Mouse (Mus musculus) MEL (cell line): ENCODE measurements around the gene Unc79.

ENCODE experiments used
- CHD2 ChIP-seq: IDR thresholded peaks from 2 replicates; pipeline ENCODE4 v1.6.1; 2011; ENCODE audit warnings: low read length, improper control_type of control experiment
- CTCF ChIP-seq, 3 experiments: IDR thresholded peaks in 2 of 3; conservative IDR thresholded peaks in 1 of 3; 2 replicates each; pipeline ENCODE4 v1.5.1; 2011 to 2012; ENCODE audit warnings: low read length in 3 of 3, low read depth in 2 of 3, mild to moderate bottlenecking in 2 of 3, improper control_type of control experiment in 1 of 3, inconsistent platforms in 1 of 3, mixed read lengths in 1 of 3, moderate library complexity in 1 of 3; ENCODE audit not compliant: control insufficient read depth in 1 of 3, insufficient read depth in 1 of 3, poor library complexity in 1 of 3, severe bottlenecking in 1 of 3
- E2F4 ChIP-seq: IDR thresholded peaks from 2 replicates; pipeline ENCODE4 v1.6.1; 2011; ENCODE audit warnings: low read depth, low read length, improper control_type of control experiment, borderline replicate concordance
- EP300 ChIP-seq, 2 experiments: IDR thresholded peaks; 2 replicates each; pipeline ENCODE4 v1.6.1; 2011; ENCODE audit warnings: improper control_type of control experiment in 2 of 2, low read length in 2 of 2, low read depth in 1 of 2, mild to moderate bottlenecking in 1 of 2
- KAT2A ChIP-seq: conservative IDR thresholded peaks from 2 replicates; pipeline ENCODE4 v1.6.1; 2012; ENCODE audit warnings: low read depth, low read length, improper control_type of control experiment, inconsistent platforms
- MAX ChIP-seq: IDR thresholded peaks from 2 replicates; pipeline ENCODE4 v1.6.1; 2011; ENCODE audit warnings: low read length, improper control_type of control experiment
- NELFE ChIP-seq: IDR thresholded peaks from 2 replicates; pipeline ENCODE4 v1.6.1; 2011; ENCODE audit warnings: low read depth, low read length, improper control_type of control experiment
- POLR2A ChIP-seq, 2 experiments: IDR thresholded peaks; 2 replicates each; pipeline ENCODE4 v1.6.1; 2011 to 2012; ENCODE audit warnings: low read length in 2 of 2, mild to moderate bottlenecking in 2 of 2, control low read depth in 1 of 2, improper control_type of control experiment in 1 of 2, low read depth in 1 of 2, moderate library complexity in 1 of 2; ENCODE audit not compliant: control insufficient read depth in 1 of 2, insufficient read depth in 1 of 2, poor library complexity in 1 of 2
- POLR2AphosphoS2 ChIP-seq: IDR thresholded peaks from 2 replicates; pipeline ENCODE4 v1.6.1; 2011; ENCODE audit warnings: low read length, improper control_type of control experiment
- USF1 ChIP-seq: IDR thresholded peaks from 2 replicates; pipeline ENCODE4 v1.6.1; 2014; ENCODE audit warnings: low read depth, mild to moderate bottlenecking, inconsistent platforms, low read length, improper control_type of control experiment, moderate library complexity
- USF2 ChIP-seq, 2 experiments: IDR thresholded peaks; 2 replicates each; pipeline ENCODE4 v1.6.1; 2011 to 2012; ENCODE audit warnings: improper control_type of control experiment in 2 of 2, low read length in 2 of 2, borderline replicate concordance in 1 of 2, inconsistent platforms in 1 of 2, low read depth in 1 of 2, mild to moderate bottlenecking in 1 of 2; ENCODE audit not compliant: insufficient read depth in 1 of 2
- ZC3H11A ChIP-seq: IDR thresholded peaks from 2 replicates; pipeline ENCODE4 v1.6.1; 2012; ENCODE audit warnings: low read depth, mild to moderate bottlenecking, inconsistent platforms, low read length, improper control_type of control experiment
- ZNF384 ChIP-seq: IDR thresholded peaks from 2 replicates; pipeline ENCODE4 v1.6.1; 2012; ENCODE audit warnings: low read depth, mild to moderate bottlenecking, inconsistent platforms, low read length, improper control_type of control experiment

DNA sequence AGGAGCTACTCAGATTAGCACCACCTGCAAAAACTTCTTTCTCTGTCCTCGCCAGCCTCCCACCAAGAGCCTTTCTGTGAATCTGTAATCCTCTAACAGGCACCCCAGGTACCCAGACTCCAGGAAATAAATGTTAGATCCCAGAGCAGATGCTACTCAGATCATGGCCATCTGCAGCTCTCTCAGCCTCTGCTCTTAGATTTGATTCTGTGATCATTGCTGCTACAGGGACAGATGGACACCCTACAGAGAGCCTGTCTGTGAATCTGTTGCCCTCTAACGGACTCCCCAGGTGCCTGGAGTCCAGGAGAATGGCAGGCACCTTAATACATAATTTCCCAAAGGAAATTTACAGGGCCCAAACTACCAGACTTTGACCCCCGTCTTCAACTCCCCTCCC lies 40.5 kb upstream of the Unc79 start:
- no peak for TF ChIP-seq EP300 (IDR thresholded peaks at IDR 0.05; ENCODE audit: low read depth in 1 of 2, low read length in 2 of 2)
- TF ChIP-seq CHD2 = no peak
- TF ChIP-seq USF1 = no peak
- TF ChIP-seq ZC3H11A = no peak
- no peak for TF ChIP-seq ZNF384
- no peak for TF ChIP-seq KAT2A
- TF ChIP-seq CTCF (IDR thresholded peaks at IDR 0.05 in 2 of 3, conservative IDR thresholded peaks at IDR 0.05 in 1 of 3; ENCODE audit: control insufficient read depth in 1 of 3, insufficient read depth in 1 of 3, low read depth in 2 of 3, low read length in 3 of 3, poor library complexity in 1 of 3, severe bottlenecking in 1 of 3) = no peak
- TF ChIP-seq MAX = no peak
- no peak for TF ChIP-seq POLR2A (IDR thresholded peaks at IDR 0.05; ENCODE audit: control insufficient read depth in 1 of 2, insufficient read depth in 1 of 2, low read depth in 1 of 2, low read length in 2 of 2, poor library complexity in 1 of 2)
- TF ChIP-seq NELFE = no peak
- no peak for TF ChIP-seq USF2 (IDR thresholded peaks at IDR 0.05; ENCODE audit: borderline replicate concordance in 1 of 2, insufficient read depth in 1 of 2, low read depth in 1 of 2, low read length in 2 of 2)
- TF ChIP-seq E2F4 = no peak
- TF ChIP-seq POLR2AphosphoS2 = no peak
